Mouse (Mus musculus) heart, embryonic 16.5 days (tissue): ENCODE data around the gene Tmem217. TPM values are rescaled to one million over a fixed set of nuclear protein-coding genes. Genes with fewer than 3 reads are reported as not detected.

Experiments used
- ATAC-seq: fragments of 200-750 bp; cut with Nextera tagmentation; replicated peaks from 2 replicates; pipeline ENCODE4 v1.8.0; 2017; ENCODE audit warnings: moderate number of reproducible peaks; ENCODE audit not compliant: insufficient read depth, low FRiP score; ENCODE audit errors: extremely low read depth
- H3K27ac ChIP-seq: fragments of 300-500 bp; sonication (generic); 2 replicates; pipeline ENCODE4 v1.5.1; 2014; ENCODE audit warnings: mild to moderate bottlenecking, low read length, control low read depth, moderate library complexity
- H3K27me3 ChIP-seq: fragments of 300-500 bp; sonication (generic); 2 replicates; pipeline ENCODE4 v1.6.1; 2014; ENCODE audit warnings: low read length, mixed read lengths; ENCODE audit not compliant: control insufficient read depth, insufficient read depth
- H3K36me3 ChIP-seq: fragments of 300-500 bp; sonication (generic); 2 replicates; pipeline ENCODE4 v1.6.1; 2014; ENCODE audit not compliant: control insufficient read depth, insufficient read depth
- H3K4me1 ChIP-seq: fragments of 300-500 bp; sonication (generic); 2 replicates; pipeline ENCODE4 v1.6.1; 2014; ENCODE audit warnings: low read length, mixed read lengths; ENCODE audit not compliant: control insufficient read depth, insufficient read depth
- H3K4me2 ChIP-seq: fragments of 300-500 bp; sonication (generic); 2 replicates; pipeline ENCODE4 v1.6.1; 2014; ENCODE audit warnings: low read depth, mild to moderate bottlenecking, control low read depth, low read length
- H3K4me3 ChIP-seq: fragments of 300-500 bp; sonication (generic); 2 replicates; pipeline ENCODE4 v1.5.1; 2014; ENCODE audit warnings: mild to moderate bottlenecking, control low read depth, low read length
- H3K9ac ChIP-seq: fragments of 300-500 bp; sonication (generic); 2 replicates; pipeline ENCODE4 v1.6.1; 2014; ENCODE audit warnings: low read length, control low read depth
- H3K9me3 ChIP-seq: fragments of 300-500 bp; sonication (generic); replicated peaks from 2 replicates; pipeline ENCODE4 v1.6.1; 2016; ENCODE audit warnings: low read length; ENCODE audit not compliant: control insufficient read depth
- WGBS: fragments of 180-500 bp; shearing (Covaris S2); extraction: QIAGEN DNeasy Blood & Tissue Kit; methylation state at CpG from one replicate; pipeline ENCODE4 v1.1.7; 2014; 5-methylcytosine and 5-hydroxymethylcytosine counted together
- polyA plus RNA-seq: library from polyadenylated mRNA; unstranded; fragments of >200 nt; fragmentation: Nextera tagmentation; extraction: Ambion mirVana; gene quantifications from 2 replicates; pipeline ENCODE4 v1.2.1, GENCODE M21; 2015

The Tmem217 gene
- polyA plus RNA-seq, 1 experiment from 2014 or later: 0.85 TPM

DNA sequence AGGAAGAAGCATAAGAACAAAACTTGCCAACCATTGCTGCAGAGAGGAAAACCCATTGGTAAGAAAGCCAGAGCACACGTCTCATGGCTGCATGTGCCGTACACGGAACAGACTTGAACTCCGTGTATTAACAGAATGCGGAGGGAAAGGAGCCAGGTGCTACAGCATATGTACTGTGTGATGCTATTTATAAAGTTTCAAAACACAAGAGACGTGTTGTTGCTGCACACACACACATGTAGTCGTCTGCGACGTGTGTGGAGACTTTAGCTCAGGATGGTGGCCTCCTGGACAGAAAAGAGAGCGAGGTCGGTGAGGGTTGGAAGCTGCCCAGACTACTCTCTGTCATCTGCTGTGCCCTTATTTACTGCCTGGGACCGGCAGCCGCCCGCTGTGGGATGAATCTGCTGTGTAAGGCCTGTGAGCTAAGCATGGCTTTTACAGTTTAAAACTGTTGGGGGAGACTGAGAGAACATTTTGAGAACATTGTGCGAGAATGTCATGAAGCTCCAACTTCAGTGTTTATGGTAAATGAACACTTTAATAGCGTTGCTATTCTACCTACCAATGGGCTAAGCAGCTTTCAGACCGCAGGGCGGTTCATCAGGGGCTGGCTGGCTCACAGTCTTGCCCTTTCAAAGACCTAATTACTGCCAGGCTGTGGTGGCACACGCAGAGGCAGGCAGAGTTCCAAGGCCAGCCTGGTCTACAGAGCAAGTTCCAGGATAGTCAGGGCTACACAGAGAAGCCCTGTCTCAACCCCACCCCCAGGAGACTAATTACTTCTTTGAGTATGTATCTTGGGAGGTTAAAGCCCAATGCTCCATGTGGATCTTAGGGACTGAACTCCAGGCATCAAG lies 9.1 kb downstream of the Tmem217 start:
- no peak for ATAC-seq
- 82% methylated on average over 19 of the region's 19 CpGs for WGBS
- Histone ChIP-seq H3K9me3 (no peaks in the 10 kb centered on the region), H3K27me3 (no peaks in the 10 kb centered on the region), H3K36me3 (no peaks in the 10 kb centered on the region), H3K4me2 (no peak overlapping the region), H3K4me1 (no peaks in the 10 kb centered on the region), H3K27ac (no peak overlapping the region), H3K9ac (no peak overlapping the region), H3K4me3 (no peak overlapping the region)

DNA sequence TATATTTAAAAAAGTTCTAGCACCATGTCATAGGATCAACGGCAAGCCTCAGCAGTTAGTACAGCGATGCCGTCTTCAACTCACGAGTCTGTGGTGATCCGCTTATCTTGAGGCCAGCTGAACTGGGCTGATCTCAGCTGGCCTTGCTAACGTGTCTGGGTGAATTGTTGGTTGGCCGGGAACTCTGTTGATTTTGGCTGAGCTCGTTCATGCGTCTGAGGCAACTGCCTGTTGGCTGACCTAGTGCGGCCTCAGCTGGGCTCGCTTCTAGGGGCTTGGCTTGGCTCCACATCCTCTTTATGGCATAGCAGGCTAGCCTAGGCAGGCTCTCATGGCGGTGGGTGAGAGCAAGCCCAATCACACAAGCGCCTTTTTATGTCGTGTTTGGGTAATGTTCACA lies 10.8 kb downstream of the Tmem217 start:
- Histone ChIP-seq H3K4me2 (no peak overlapping the region), H3K9ac (no peak overlapping the region), H3K4me3 (no peak overlapping the region), H3K4me1 (no peaks in the 10 kb centered on the region), H3K9me3 (no peaks in the 10 kb centered on the region), H3K36me3 (no peaks in the 10 kb centered on the region), H3K27ac (no peak overlapping the region), H3K27me3 (no peaks in the 10 kb centered on the region)
- 48% methylated on average over 14 of the region's 14 CpGs for WGBS
- ATAC-seq: peak; percentile 82

DNA sequence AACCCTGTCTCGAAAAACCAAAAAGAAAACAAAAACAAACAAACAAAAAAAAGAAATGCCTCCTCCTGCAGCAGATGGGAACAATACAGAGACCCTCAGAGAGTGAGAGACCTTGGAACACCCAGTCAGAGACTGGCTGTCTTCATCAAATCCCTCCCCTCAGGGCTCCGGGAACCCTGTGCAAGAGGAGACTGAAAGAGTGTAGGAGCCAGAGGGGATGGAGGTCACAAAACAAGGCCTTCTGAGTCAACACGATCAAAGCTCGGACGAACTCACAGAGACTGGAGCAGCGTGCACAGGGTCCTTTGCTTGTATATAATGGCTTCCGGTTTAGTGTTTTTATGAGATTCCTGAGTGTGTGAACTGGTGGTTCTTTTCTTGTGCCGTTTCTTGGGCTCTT lies 11.8 kb downstream of the Tmem217 start:
- Histone ChIP-seq H3K36me3 (no peaks in the 10 kb centered on the region), H3K9me3 (no peaks in the 10 kb centered on the region), H3K27me3 (no peaks in the 10 kb centered on the region), H3K9ac (no peak overlapping the region), H3K4me3 (no peak overlapping the region), H3K4me2 (no peak overlapping the region), H3K27ac (no peak overlapping the region), H3K4me1 (no peaks in the 10 kb centered on the region)
- WGBS: 87% methylated on average over 8 of the region's 8 CpGs
- ATAC-seq: no peak

DNA sequence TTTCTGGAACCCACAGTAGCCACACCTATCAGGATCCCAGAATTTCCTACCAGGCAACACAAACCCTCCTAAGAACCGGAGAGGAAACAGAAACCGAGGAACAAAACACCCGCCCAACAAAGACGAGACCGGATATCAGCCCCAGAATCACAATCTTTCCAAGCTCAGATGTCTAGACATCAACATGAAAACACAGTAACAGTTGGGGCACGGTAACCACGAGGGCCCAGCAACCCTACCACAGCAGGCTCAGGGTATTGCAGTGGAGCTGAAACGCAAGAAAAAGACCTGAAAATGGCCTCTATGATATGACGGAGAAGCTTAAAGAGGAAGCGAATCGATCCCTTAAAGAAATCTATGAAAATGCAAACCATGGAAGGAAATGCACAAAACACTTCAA lies 18.3 kb downstream of the Tmem217 start:
- Histone ChIP-seq H3K4me2 (no peak overlapping the region), H3K4me1 (peaks cover 5% of the 10 kb centered on the region), H3K9me3 (no peaks in the 10 kb centered on the region), H3K4me3 (no peak overlapping the region), H3K36me3 (no peaks in the 10 kb centered on the region), H3K27me3 (no peaks in the 10 kb centered on the region), H3K9ac (no peak overlapping the region), H3K27ac (no peak overlapping the region)
- 82% methylated on average over 11 of the region's 11 CpGs for WGBS
- no peak for ATAC-seq

DNA sequence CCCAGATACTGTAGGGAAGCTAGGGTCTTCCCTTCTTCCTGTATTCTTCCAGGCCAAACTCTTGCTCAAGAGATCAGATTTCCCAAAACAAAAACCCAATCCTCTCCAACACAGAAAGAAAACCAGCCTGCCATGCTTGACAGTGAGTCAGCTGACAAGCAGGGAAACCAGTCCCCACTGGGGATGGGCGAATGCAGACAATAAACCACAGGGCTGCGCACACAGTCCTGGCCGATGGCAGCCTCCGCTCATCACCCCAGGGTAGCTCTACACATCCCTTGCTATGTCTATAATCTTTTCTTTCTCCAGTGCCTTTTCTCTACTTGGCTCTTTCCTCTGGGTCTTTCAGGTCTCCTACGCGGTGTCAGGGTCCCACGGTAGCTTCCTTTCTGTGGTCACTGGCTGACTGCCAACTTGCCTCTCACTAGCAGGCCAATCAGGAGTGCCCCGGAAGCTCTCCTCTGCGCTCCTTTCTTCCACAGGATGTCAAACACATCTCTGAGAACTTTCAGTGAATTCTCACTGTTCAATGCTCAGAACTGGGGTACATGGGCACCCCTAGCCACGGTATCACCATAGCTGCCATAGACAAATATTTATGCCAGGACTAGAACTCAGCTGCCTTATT lies 20.3 kb downstream of the Tmem217 start:
- Histone ChIP-seq H3K9me3 (no peaks in the 10 kb centered on the region), H3K4me3 (no peak overlapping the region), H3K27ac (no peak overlapping the region; the same call in 1 of the 2 replicates), H3K27me3 (no peaks in the 10 kb centered on the region), H3K9ac (no peak overlapping the region), H3K4me2 (no peak overlapping the region), H3K4me1 (peaks cover 5% of the 10 kb centered on the region), H3K36me3 (no peaks in the 10 kb centered on the region)
- ATAC-seq: 0 out of 2 replicates have a peak, but pooled peaks have one; percentile 49
- WGBS: 53% methylated on average over 10 of the region's 10 CpGs

DNA sequence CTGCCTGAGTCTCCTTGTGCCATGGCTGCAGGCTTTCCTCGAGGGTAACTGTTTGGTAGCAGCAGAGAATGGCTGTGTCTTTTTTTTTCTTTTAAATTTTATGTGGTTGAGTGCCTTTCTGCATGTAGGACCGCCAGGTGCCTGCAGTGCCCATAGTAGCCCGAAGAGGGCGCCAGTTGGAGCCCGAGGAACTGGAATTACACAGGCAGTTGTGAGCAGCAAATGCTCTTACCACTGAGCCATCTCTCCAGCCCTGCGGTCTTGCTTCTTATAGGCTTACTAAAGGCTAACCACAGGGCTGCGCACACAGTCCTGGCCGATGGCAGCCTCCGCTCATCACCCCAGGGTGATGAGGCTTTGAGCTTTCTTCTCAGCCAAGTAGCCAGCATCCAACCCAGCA lies 20.9 kb downstream of the Tmem217 start:
- Histone ChIP-seq H3K36me3 (no peaks in the 10 kb centered on the region), H3K9me3 (no peaks in the 10 kb centered on the region), H3K4me3 (no peak overlapping the region), H3K4me1 (peaks cover 5% of the 10 kb centered on the region), H3K27me3 (no peaks in the 10 kb centered on the region), H3K4me2 (no peak overlapping the region), H3K27ac (no peak overlapping the region; the same call in 1 of the 2 replicates), H3K9ac (no peak overlapping the region)
- ATAC-seq: no peak
- WGBS: 75% methylated on average over 9 of the region's 9 CpGs

DNA sequence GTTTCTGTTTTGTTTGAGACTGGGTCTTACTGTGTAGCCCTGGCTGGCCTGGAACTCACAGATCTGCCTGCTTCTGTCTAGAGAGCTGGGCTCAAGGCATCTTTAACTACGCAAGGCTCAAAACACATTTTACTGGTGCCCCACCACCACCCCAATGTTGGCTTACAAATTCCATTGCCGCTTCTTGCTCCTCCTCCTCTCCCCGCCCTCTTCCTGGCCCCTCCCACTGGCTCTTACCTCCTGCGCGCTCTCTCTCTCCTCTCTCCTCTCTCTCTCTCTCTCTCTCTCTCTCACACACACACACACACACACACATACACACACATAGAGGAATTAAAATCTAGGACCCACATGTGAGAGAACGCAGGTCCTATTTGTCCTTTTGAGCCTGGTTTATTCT lies 21.7 kb downstream of the Tmem217 start:
- no peak overlapping the region for H3K27ac ChIP-seq
- no peak overlapping the region for H3K9ac ChIP-seq
- 66% methylated on average over 6 of the region's 6 CpGs for WGBS
- H3K36me3 ChIP-seq: no peaks in the 10 kb centered on the region
- ATAC-seq: no peak
- peaks cover 7% of the 10 kb centered on the region for H3K9me3 ChIP-seq
- no peak overlapping the region for H3K4me2 ChIP-seq
- no peaks in the 10 kb centered on the region for H3K27me3 ChIP-seq
- H3K4me3 ChIP-seq: no peak overlapping the region
- peaks cover 5% of the 10 kb centered on the region for H3K4me1 ChIP-seq

DNA sequence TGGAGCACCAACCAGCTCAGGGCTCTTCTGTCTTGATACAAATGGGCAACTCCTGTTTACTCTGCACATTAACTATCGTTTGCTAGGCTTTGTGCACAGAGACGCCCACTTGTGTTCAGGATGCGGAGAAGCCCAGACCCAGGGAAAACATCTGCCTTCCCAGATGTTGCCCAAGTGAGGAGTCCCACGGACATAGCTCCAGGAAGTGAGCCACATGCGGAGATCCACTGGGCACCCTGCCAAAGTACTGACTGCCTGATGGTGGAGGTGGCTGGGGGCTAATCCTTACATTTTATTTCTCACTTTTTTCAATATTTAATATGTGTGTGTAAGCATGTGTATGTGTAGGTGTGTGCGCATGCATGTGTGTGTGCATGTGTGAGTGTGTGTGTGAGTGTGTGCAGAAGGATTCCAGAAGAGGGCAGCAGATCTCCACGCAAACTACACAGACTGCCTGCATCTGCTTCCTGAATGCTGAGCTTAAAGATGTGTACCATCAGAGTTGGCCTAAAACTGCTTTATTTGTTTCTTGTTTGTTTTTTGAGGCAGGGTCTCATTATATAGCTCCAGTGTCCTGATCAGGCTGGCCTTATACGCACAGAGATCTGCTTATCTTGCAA lies 23.5 kb downstream of the Tmem217 start:
- H3K27me3 ChIP-seq: no peaks in the 10 kb centered on the region
- H3K4me3 ChIP-seq: no peak overlapping the region
- no peak for ATAC-seq
- H3K4me2 ChIP-seq: no peak overlapping the region
- no peak overlapping the region for H3K9ac ChIP-seq
- peaks cover 5% of the 10 kb centered on the region for H3K4me1 ChIP-seq
- no peaks in the 10 kb centered on the region for H3K36me3 ChIP-seq
- H3K9me3 ChIP-seq: peaks cover 7% of the 10 kb centered on the region
- H3K27ac ChIP-seq: no peak overlapping the region
- 75% methylated on average over 8 of the region's 8 CpGs for WGBS

DNA sequence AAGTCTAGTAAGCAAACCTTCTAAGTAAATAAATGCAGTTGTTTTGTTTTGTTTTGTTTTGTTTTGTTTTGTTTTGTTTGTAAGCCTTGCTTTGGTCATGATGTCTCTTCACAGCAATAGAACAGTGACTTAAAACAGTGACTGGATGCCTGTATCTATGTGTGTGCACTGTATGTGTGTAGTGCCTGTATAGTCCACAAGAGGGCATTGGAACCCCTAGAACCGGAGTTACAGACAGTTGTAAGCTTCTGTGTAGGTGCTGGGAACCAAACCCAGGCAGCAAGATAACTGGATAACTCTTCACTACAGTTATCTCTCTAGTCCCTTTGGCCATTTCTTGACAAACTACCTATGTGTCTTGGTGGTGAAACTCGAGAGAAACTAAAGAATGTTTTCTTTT lies 26.6 kb downstream of the Tmem217 start:
- no peak overlapping the region for H3K4me2 ChIP-seq
- no peaks in the 10 kb centered on the region for H3K4me1 ChIP-seq
- no peaks in the 10 kb centered on the region for H3K27me3 ChIP-seq
- WGBS: 81% methylated on average over 2 of the region's 2 CpGs
- H3K36me3 ChIP-seq: no peaks in the 10 kb centered on the region
- no peak overlapping the region for H3K4me3 ChIP-seq
- H3K9ac ChIP-seq: no peak overlapping the region
- H3K9me3 ChIP-seq: peaks cover 7% of the 10 kb centered on the region
- ATAC-seq: no peak
- H3K27ac ChIP-seq: no peak overlapping the region
